Mouse (Mus musculus): ENCODE data around the gene Ppil6.

Gene Ppil6

GRCm38 (mm10) chr10:41489708-41490517 lies at the start of gene Ppil6, which contains the start of gene Smpd2:
Gene Ppil6 (plus strand): TSS chr10:41490439.
Gene Smpd2 (minus strand): TSS chr10:41490369.
- peak; percentile 97 for DNase-seq

GRCm38 (mm10) chr10:41448216-41448615 lies 42.0 kb upstream of the Ppil6 start:
- DNase-seq: no peak

- DNase-seq: peak; percentile 45
Observed at GRCm38 (mm10) chr10:41449684-41450083, 40.6 kb upstream of the Ppil6 start.

DNA sequence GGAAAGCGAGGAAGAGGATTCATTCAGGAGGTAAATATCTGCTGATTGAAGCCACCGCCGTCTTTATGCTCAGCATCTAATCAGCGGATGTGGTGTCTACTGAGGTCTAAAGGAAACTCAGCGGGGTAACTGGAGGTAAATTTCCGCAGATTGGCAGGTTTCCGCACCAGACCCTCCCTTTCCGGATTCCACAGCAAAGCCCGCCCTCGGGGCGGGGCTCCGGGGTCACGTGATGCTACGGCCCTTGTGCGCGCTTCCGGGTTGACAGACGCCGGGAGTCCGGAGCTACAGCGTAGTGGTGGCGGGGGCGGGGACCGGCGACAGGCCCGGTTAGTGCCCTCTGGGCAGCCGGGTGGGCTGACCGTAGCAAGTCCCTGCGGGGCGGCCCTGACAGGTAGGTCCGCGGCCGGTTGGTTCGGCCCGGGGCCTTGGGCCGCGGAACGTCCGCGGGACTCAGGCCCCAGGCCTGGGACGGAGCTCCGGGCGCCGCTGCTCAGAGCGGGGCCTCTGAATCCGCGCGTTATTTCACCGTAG lies 40.0 kb upstream of the Ppil6 start, which contains the start of gene Zbtb24:
Gene Zbtb24, plus strand, starts transcription at position 247 of the 534 bp plus-strand sequence.
- DNase-seq: peak; percentile 97

DNA sequence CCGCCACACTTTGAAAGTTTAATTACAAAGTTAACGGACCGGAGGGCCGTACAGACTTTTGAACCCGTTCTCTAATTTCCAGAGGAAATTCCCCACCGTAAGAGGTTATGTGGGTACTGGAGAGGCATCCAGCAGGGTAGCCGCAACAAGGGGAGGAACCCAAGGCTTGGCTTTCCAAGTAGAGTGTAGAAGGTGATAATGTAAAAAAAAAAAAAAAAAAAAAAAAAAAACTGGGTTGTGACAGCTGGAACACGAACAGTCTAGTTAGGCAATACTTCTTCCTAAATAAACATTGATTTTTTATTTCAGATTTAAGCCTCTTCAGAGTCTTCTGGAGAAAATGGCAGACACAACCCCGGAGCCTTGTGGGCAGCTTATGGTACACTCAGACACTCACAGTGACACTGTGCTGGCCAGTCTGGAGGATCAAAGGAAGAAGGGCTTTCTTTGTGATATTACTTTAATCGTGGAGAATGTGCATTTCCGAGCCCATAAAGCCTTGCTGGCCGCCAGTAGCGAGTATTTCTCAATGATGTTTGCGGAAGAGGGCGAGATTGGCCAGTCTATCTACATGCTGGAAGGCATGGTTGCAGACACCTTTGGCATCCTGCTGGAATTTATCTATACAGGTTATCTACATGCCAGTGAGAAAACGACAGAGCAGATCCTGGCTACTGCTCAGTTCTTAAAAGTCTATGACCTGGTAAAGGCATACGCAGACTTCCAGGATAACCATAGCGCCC lies 39.3 kb upstream of the Ppil6 start:
- no peak for DNase-seq

DNA sequence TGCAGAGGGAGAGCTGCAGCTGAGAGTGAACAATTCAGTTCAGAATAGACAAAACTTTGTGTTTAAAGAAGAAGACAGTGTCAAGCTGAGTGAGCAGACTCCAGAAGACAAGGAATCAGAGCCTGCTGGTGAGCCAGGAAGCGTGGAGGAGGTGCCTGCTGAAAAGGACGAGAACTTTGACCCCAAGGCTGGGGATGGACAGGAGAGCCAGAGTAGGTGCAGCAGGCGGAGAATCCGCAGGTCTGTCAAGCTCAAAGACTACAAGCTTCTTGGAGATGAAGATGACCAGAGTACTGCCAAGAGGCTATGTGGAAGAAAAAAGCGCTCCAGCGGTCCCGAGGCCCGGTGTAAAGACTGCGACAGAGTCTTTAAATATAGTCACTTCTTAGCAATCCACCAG lies 38.6 kb upstream of the Ppil6 start:
- peak; percentile 50 for DNase-seq

GRCm38 (mm10) chr10:41452791-41453190 lies 37.4 kb upstream of the Ppil6 start:
- no peak for DNase-seq

GRCm38 (mm10) chr10:41459990-41460389 lies 30.2 kb upstream of the Ppil6 start:
- no peak for DNase-seq

GRCm38 (mm10) chr10:41460501-41460900 lies 29.7 kb upstream of the Ppil6 start:
- DNase-seq: peak; percentile 5

- DNase-seq: no peak
Observed at GRCm38 (mm10) chr10:41461057-41461722, 29.0 kb upstream of the Ppil6 start.

GRCm38 (mm10) chr10:41464401-41464955 lies 25.8 kb upstream of the Ppil6 start:
- no peak for DNase-seq

DNA sequence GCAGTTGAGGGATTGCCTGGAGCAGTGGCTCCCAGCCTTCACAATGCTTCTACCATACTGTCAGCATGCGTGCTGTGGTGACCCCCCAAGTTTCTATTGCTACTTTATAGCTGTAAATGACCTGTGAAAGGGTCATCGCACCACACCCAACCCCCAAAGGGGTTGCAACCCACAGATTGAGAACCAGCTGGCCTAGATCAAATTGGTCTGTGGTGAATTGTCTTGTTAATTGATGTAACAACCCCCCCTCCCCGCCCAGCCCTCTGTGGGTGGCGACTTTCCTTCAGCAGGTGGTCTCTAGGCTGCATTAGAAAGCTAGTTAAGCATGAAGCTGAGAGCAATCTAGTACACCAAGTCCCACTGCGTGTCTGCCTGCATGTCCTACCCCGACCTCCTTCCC lies 22.9 kb upstream of the Ppil6 start:
- DNase-seq: no peak

- no peak for DNase-seq
Observed at GRCm38 (mm10) chr10:41470693-41471092, 19.5 kb upstream of the Ppil6 start.

- no peak for DNase-seq
Observed at GRCm38 (mm10) chr10:41472534-41472933, 17.7 kb upstream of the Ppil6 start.

- DNase-seq: no peak
Observed at GRCm38 (mm10) chr10:41472962-41473481, 17.2 kb upstream of the Ppil6 start.

DNA sequence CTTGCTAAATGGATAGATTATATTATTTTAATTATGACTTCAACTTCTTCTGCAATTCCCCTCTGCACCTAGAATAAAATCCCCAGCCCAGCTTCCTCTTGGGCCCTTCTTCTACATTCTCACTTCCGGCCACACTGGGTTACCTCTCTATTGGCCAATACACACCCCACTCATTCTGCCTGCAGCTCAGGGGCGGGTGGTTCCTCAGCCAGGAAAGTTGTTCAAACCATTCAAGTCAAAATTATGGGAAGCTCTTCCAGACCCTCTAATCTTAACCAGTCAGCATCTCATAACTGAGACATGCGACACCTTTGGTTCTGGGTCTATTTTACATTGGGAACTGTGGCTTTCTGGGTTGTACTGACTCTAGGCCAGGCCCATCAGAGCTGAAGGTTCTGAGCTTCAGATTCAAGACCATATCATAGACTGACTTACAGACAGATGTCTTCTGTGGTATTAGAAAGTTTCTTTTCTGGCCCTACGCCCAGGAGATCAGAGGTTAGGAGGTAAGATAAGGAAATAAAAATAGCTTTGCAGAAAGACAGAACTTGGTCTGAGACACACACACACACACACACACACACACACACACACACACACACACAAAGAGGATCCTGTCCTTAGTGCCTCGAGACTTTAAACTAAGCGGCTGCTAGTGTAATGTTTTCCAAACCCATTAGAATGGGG lies 16.3 kb upstream of the Ppil6 start:
- peak; percentile 45 for DNase-seq

GRCm38 (mm10) chr10:41474981-41475391 lies 15.3 kb upstream of the Ppil6 start:
- DNase-seq: no peak

- peak; percentile 73 for DNase-seq
Observed at GRCm38 (mm10) chr10:41476171-41477017, 13.8 kb upstream of the Ppil6 start, which contains the start of gene Mical1. Gene Mical1 (plus strand): TSS chr10:41476314.

DNA sequence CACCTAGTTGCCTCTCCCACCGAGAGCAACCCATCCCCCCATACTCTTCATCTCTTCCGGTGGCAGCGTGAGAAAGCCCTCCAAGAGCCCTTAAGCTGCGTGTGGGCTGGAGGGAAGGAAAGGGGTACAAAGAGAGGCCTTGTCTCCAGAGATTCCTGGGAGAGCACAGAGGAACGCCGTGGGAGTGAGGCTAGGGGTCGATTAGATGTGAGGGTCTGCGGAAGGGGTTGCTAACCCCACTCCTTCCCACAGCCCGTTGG lies 13.3 kb upstream of the Ppil6 start:
- DNase-seq: no peak

- peak; percentile 75 for DNase-seq
Observed at GRCm38 (mm10) chr10:41477278-41478181, 12.7 kb upstream of the Ppil6 start.

Measured in kidney, postnatal 10 days (tissue).